Mouse (Mus musculus) macrophage (primary cell): ENCODE results near the gene Fam20b. TPM values are rescaled to one million over a fixed set of nuclear protein-coding genes. Genes with fewer than 3 reads are reported as not detected.
"Not testable (repeated sequence)": the region's sequence is repeated elsewhere in the genome, so short reads cannot be mapped to it uniquely, and the experiment has no call there.

Experiments
- H3K27ac ChIP-seq: fragments of 350-480 bp; formaldehyde crosslinking; 2 replicates; pipeline ENCODE4 v1.9.0; 2021
- H3K36me3 ChIP-seq: fragments of 350-480 bp; formaldehyde crosslinking; 2 replicates; pipeline ENCODE4 v1.9.0; 2021; ENCODE audit errors: inconsistent target
- H3K4me3 ChIP-seq: fragments of 350-480 bp; formaldehyde crosslinking; 2 replicates; pipeline ENCODE4 v1.9.0; 2021; ENCODE audit errors: inconsistent target
- H3K79me2 ChIP-seq: fragments of 350-480 bp; formaldehyde crosslinking; 2 replicates; pipeline ENCODE4 v1.9.0; 2021; ENCODE audit errors: inconsistent target
- WGBS: methylation state at CpG from one replicate; pipeline ENCODE4 v1.1.7; 2026; ENCODE audit warnings: inconsistent platforms; ENCODE audit not compliant: missing documents; 5-methylcytosine and 5-hydroxymethylcytosine counted together
- polyA plus RNA-seq: library from polyadenylated mRNA; stranded (reverse); fragments of 250-400 nt; gene quantifications from 3 replicates; pipeline ENCODE4 v1.2.4, GENCODE M21; 2018; ENCODE audit warnings: inconsistent platforms

The Fam20b gene
- polyA plus RNA-seq, 1 experiment from 2014 or later = 32.7 TPM

- peaks cover 43% of the 10 kb centered on the region for H3K36me3 ChIP-seq
- H3K4me3 ChIP-seq = no peak overlapping the region
- H3K27ac ChIP-seq = no peak overlapping the region
- WGBS = 97% methylated on average over 3 of the region's 3 CpGs
- peaks cover 71% of the 10 kb centered on the region for H3K79me2 ChIP-seq
Measured at GRCm38 (mm10) chr1:156671921-156672320, 47.0 kb downstream of the Fam20b start.

GRCm38 (mm10) chr1:156669208-156669983, 49.5 kb downstream of the Fam20b start:
- whole genome bisulfite sequencing = 96% methylated on average over 11 of the region's 11 CpGs

GRCm38 (mm10) chr1:156668602-156669001, 50.3 kb downstream of the Fam20b start:
- Histone ChIP-seq H3K36me3 (peaks cover 75% of the 10 kb centered on the region), H3K79me2 (peaks cover 100% of the 10 kb centered on the region), H3K27ac (no peak overlapping the region), H3K4me3 (no peak overlapping the region)
- WGBS = 89% methylated on average over 5 of the region's 5 CpGs

More at GRCm38 (mm10) chr1:156669208-156669983, 49.5 kb downstream of the Fam20b start:
- Histone ChIP-seq H3K36me3 (peaks cover 68% of the 10 kb centered on the region), H3K4me3 (no peak overlapping the region), H3K27ac (no peak overlapping the region), H3K79me2 (peaks cover 96% of the 10 kb centered on the region)

DNA sequence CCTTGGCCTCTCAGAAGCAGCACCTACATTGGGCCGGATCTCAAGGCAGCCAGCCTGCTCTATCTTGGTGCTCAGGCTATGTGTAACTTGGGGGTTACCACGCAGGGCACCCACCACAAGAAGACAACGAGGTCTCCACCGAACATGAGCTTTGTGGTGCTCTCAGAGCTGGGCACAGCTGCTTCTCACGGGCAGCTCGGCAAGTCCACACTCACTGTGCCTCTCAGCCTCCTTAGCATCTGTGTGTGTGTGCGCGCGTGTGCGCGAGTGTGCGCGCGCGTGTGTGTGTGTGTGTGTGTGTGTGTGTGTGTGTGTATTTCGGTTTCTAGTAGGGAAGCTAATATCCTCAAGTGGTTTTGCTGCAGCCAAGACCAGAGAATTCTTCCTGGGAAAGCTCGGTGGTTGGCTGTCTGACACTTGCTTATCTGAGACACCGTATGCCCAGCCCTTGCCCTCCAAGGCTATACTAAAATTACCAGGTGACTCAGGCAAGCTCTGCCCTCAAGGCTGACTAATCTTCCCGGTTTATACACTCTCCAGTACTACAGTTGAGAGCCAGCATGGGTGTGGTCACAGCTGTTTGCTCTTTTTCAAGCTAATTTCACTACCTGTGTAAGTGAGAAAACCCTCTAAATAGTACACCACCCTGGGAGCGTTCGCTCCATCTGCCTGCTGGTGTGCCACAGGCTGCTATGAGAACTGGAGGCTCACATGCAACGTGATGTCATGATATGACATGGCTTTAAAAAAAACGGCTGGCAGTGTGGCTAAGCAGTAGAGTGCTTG, 51.6 kb downstream of the Fam20b start:
- H3K36me3 ChIP-seq = peaks cover 78% of the 10 kb centered on the region
- no peak overlapping the region for H3K4me3 ChIP-seq
- peaks cover 100% of the 10 kb centered on the region for H3K79me2 ChIP-seq
- 80% methylated on average over 21 of the region's 23 CpGs for WGBS
- 0 out of 2 replicates have a peak overlapping the region, but pooled peaks have one; percentile 4 for H3K27ac ChIP-seq

GRCm38 (mm10) chr1:156665777-156666176, 53.1 kb downstream of the Fam20b start:
- no peak overlapping the region for H3K27ac ChIP-seq
- WGBS = 71% methylated on average over 8 of the region's 8 CpGs
- peaks cover 88% of the 10 kb centered on the region for H3K79me2 ChIP-seq
- H3K4me3 ChIP-seq = no peak overlapping the region
- peaks cover 76% of the 10 kb centered on the region for H3K36me3 ChIP-seq

GRCm38 (mm10) chr1:156660660-156661236, 58.1 kb downstream of the Fam20b start:
- Histone ChIP-seq H3K79me2 (peaks cover 67% of the 10 kb centered on the region), H3K36me3 (peaks cover 73% of the 10 kb centered on the region), H3K27ac (peak overlapping the region; percentile 48)
- 13% methylated on average over 11 of the region's 21 CpGs for WGBS
- H3K4me3 ChIP-seq = not testable (repeated sequence)

DNA sequence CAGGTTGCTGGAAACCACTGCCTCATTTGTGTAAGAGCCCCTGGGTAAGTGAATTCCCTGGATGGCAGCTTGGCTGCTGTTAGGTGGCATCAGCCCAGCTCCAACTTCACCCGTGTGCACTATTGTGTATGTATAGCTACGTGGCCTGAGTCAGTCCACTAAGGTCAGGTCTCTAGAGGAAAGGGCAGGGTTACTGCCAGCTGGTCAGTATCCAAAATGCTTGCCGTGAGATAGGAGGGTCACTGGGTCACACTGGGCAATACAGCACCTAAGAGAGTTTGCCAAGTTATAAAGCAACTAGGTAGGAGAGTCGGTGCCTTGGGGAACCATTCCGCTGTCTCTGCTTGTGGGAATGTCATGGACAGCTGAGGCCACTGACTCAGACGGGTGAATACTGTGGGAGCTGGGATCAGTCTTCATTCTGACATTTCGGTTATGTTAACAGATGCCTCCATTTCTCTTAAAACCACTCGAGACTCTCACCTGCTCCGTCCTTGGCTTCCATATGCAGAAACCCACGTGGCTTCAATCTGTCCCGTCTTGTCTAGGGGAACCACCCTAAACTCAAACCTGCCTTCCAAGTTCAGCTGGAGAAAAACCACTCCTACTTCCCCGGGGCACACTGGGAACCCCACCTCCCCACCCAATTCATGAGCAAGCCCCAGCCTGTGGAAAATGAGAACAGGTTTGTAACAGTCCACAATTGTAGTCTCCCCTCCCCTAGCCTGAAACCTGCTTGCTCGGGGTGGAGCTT, 58.8 kb downstream of the Fam20b start:
- H3K4me3 ChIP-seq = no peak overlapping the region
- no peak overlapping the region; the same call in 1 of the 2 replicates for H3K27ac ChIP-seq
- H3K79me2 ChIP-seq = peaks cover 60% of the 10 kb centered on the region
- WGBS = 62% methylated on average over 12 of the region's 13 CpGs
- peaks cover 73% of the 10 kb centered on the region for H3K36me3 ChIP-seq

GRCm38 (mm10) chr1:156658676-156659075, 60.2 kb downstream of the Fam20b start:
- H3K36me3 ChIP-seq = peaks cover 74% of the 10 kb centered on the region
- H3K79me2 ChIP-seq = peaks cover 46% of the 10 kb centered on the region; the same call in 1 of the 2 replicates
- WGBS = 96% methylated on average over 5 of the region's 5 CpGs
- H3K27ac ChIP-seq = no peak overlapping the region
- no peak overlapping the region for H3K4me3 ChIP-seq

DNA sequence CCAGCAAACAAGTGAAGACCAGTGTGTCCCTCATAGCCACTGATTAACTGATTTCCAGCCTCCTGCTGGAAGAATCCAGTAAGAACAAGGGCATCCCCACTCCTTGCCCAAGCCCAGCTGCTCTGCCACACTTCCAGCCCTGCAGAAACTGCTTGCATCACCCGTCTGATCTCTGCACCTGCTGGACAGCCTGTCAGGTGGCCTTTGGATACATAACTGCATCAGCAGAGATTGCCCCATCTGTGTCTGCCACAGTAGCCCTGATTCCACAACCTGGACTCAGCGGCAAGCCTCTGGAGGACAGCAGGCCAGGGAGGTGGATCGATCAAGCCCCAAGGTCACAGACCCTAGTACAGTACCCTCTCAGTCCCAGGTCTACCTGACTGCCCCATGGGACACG, 61.4 kb downstream of the Fam20b start:
- Histone ChIP-seq H3K27ac (no peak overlapping the region), H3K4me3 (no peak overlapping the region), H3K36me3 (peaks cover 73% of the 10 kb centered on the region), H3K79me2 (peaks cover 34% of the 10 kb centered on the region; the same call in 1 of the 2 replicates)
- WGBS = 87% methylated on average over 4 of the region's 4 CpGs

DNA sequence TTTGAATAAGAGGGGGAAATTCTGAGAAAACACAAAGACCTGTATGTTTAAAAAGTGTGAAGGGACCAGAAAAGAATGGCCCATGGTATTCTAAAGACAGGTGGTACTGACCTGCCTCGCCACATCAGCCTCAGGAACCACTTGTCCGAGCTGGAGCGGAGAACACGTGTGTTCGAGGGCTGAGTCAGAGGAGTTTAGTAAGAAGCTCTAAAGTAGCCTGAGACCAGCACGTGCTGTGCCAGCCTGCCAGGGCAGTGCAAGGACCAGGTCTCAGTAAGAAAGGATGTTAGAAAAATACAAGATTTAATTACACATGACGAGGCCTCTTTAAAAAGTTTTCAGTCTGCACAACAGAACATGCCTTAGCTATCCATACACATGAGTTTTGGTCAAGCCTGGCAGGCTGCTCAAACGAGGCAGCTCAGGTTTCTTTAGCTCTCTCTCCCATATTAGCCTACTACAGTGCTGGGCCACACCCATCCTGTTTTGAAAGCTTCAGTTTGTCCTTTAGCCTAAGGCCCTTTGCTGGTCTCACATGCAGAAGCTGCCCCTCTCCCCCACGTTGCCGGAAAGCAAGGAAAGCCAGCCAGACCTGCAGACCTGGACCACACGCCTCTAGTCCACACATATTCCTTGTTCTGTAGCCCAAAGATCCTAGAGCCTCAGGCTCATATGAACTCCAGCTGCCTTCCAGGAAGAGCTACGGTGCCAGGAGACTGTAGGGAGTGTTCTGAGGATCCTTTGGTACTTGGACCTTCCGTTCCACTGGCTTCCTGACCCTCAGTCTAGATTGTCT, 64.0 kb downstream of the Fam20b start:
- WGBS = 93% methylated on average over 13 of the region's 13 CpGs
- H3K27ac ChIP-seq = no peak overlapping the region
- H3K36me3 ChIP-seq = peaks cover 65% of the 10 kb centered on the region
- H3K4me3 ChIP-seq = no peak overlapping the region
- peaks cover 24% of the 10 kb centered on the region; the same call in 1 of the 2 replicates for H3K79me2 ChIP-seq

- H3K4me3 ChIP-seq = no peak overlapping the region
- WGBS = 39% methylated on average over 6 of the region's 6 CpGs
- H3K27ac ChIP-seq = no peak overlapping the region
- peaks cover 39% of the 10 kb centered on the region for H3K36me3 ChIP-seq
- H3K79me2 ChIP-seq = no peaks in the 10 kb centered on the region; the same call in 1 of the 2 replicates
Measured at GRCm38 (mm10) chr1:156652189-156652822, 66.6 kb downstream of the Fam20b start.

- WGBS = 95% methylated on average over 8 of the region's 9 CpGs
- H3K27ac ChIP-seq = no peak overlapping the region
- H3K79me2 ChIP-seq = no peaks in the 10 kb centered on the region
- H3K36me3 ChIP-seq = peaks cover 22% of the 10 kb centered on the region
- no peak overlapping the region for H3K4me3 ChIP-seq
Measured at GRCm38 (mm10) chr1:156650631-156651030, 68.3 kb downstream of the Fam20b start.

- WGBS = 100% methylated on average over 2 of the region's 2 CpGs
- H3K36me3 ChIP-seq = peaks cover 6% of the 10 kb centered on the region
Measured at GRCm38 (mm10) chr1:156648705-156649104, 70.2 kb downstream of the Fam20b start.

More at GRCm38 (mm10) chr1:156648705-156649104, 70.2 kb downstream of the Fam20b start:
- no peak overlapping the region for H3K27ac ChIP-seq
- no peaks in the 10 kb centered on the region for H3K79me2 ChIP-seq
- no peak overlapping the region for H3K4me3 ChIP-seq
